Mouse (Mus musculus) G1E (cell line): Measurements from ENCODE around the gene Pcsk4.

Source experiments
- CTCF ChIP-seq: IDR thresholded peaks from 2 replicates; pipeline ENCODE4 v1.5.1; 2012; ENCODE audit warnings: low read depth, low read length, inconsistent platforms, mixed read lengths
- GATA1 ChIP-seq: IDR thresholded peaks from 2 replicates; pipeline ENCODE4 v1.6.1; 2012; ENCODE audit warnings: borderline replicate concordance, low read length, inconsistent platforms, mixed read lengths

DNA sequence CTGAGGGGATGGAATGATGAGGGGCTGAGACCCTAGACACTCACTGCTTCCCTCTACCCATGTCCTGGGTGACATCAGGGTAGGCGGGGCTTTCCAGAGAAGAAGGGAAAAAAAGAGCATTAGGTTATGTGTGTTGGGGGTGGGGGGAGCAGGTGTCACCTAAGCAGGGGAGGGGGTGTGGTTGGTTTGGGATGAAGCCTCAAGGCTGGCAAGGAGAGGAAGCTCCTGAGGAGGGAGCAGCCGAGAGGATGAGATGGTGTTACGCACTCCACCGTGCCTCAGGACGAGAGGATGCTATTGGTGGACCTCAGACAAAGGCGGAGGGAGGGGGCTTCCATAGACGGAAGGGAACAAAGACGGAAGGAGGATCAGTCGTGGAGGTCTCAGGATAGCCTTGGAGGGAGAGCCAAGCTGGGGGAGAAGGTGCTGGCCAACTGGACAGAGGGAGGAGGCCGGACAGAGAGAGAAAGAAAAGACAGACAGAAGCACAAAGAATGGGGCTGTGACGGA is 28.6 kb downstream of the Pcsk4 start:
- no peak for TF ChIP-seq CTCF
- no peak for TF ChIP-seq GATA1
